Mouse (Mus musculus): ENCODE results near the gene Gm48551.

Gm48551 gene

GRCm38 (mm10) chr10:81383802-81384604 is at the start of gene Gm48551, which contains the start of gene Dohh:
Gm48551 (plus strand) TSS chr10:81384466.
Dohh (plus strand) TSS chr10:81384428.
- peak; percentile 95 to 97 for DNase-seq

DNA sequence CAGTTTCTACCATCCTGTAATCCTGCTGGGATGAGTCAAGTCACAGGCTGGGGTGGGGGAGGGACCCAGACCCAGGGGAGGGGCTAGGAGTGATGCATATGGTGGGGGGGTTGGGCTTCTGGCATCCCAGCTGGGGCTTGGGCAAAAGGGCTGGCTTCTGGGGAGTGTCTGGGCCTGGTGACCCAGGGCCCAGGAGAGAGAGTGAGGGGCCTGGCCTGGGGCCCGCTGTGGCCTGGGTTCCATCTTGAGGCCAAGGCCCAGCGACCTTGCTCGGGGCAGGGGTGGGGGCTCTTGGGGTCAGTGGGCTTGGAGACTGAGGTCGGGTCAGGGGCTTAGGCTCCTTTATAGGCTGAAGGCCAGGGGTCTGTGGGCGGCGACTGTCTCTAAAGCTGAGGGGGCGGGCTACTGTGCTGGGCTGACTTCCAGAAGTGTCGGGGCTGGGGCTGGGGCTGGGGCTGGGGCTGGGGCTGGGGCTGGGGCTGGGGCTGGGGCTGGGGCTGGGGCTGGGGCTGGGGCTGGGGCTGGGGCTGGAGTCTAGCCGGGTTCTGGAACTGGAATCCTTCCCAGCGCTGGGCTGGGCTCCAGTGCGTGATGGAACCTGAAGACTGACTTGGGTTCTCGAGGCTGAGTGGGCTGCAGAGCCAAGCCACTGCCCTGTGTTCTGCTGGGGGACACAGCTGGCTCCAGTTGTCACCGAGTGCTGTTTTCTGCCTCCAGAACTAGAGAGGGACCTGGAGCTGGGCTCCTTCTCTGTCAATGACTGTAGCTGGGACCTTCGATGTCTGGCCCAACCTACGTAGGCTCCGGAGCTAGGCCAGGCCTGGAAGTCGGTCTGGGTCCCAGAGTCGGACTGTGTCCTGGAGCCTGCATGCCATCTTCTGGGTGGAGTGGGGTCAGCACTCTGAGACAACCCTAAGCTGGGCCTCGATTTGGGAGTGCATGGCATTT is 48.6 kb upstream of the Gm48551 start:
- DNase-seq = peak in 1 of 2 experiments; percentile 34

DNA sequence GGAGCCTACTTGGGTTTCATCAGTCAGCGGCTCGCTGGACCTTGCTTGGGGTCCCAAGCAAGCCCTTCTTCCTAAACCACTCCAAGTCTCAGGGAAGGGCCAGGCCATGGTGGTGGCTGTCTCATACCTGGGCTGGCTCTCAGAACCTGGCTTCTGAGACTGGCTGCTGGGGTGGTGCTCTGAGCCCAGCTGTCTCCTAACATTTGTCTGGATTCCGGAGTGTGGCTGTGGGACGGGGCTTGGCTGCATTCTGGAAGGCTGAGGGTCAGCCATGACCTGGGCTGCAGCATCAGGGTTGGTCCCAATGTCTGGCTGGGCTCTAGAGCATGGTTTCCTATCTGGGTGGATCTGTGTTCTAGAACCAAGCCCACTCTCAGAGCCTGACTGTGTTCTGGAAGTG is 47.7 kb upstream of the Gm48551 start:
- DNase-seq = no peak

- DNase-seq = peak in 1 of 2 experiments; percentile 53
Observed at GRCm38 (mm10) chr10:81340551-81341332, 43.5 kb upstream of the Gm48551 start.

DNA sequence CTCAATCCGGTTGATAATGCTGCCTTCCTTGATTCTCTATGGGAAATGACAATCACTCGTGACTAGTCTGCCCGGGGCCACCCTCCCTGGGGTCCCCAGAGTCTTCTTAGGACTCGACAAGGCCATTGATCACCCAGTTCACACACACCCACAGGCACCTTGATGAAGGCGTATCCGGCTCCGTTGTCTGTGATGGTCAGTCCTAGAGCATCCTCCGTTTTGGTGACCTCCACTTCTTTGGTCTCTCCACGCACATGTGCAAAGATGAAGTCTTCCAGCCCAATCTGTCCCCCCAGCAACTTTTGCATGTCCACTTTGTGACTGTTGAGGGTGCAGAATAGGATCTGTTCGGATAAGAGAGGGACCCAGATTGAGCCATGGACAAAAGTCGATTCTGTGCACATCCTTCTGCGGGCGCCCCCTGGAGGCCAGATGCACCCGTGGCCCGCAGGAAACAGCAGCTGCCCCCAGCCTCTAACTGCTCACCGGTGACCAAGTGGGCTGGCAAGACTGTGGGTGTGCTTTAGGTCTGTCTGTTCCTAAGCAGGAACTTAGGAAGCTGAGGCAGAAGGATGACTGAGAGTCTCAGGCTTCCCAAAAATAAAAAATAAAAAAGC is 42.8 kb upstream of the Gm48551 start:
- DNase-seq = peak; percentile 76 to 81

- DNase-seq = peak in 1 of 2 experiments; percentile 51
Observed at GRCm38 (mm10) chr10:81342686-81343505, 41.4 kb upstream of the Gm48551 start, which contains the start of gene Gipc3. Gipc3 (minus strand) TSS chr10:81343266.

- no peak for DNase-seq
Observed at GRCm38 (mm10) chr10:81344421-81345161, 39.7 kb upstream of the Gm48551 start.

DNA sequence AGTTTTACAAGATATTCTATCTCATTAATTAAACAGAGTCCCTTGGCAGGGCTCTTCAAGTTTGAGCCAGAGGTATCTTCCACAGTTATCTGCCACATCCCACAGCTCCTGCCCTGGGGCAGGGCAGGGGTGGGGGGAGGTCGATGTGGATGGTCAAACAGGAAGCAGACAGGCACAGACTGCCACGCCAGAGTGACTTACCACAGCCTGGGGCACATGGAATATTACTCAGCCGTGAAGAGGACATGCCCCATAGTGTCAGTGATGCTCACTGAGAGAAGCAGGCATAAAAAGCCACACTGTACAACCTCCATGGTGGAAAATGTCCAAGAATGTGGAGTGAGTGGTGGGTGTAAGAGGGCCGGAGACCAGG is 39.1 kb upstream of the Gm48551 start:
- no peak for DNase-seq

GRCm38 (mm10) chr10:81346453-81347067 is 37.7 kb upstream of the Gm48551 start:
- DNase-seq = peak in 1 of 2 experiments; percentile 61

- peak in 1 of 2 experiments; percentile 56 for DNase-seq
Observed at GRCm38 (mm10) chr10:81349146-81349545, 35.1 kb upstream of the Gm48551 start.

GRCm38 (mm10) chr10:81349961-81350350 is 34.3 kb upstream of the Gm48551 start:
- no peak for DNase-seq

GRCm38 (mm10) chr10:81350351-81351063 is 33.8 kb upstream of the Gm48551 start, which contains the start of gene Hmg20b:
Hmg20b (minus strand) TSS chr10:81350480.
- DNase-seq = peak; percentile 99 to 100

DNA sequence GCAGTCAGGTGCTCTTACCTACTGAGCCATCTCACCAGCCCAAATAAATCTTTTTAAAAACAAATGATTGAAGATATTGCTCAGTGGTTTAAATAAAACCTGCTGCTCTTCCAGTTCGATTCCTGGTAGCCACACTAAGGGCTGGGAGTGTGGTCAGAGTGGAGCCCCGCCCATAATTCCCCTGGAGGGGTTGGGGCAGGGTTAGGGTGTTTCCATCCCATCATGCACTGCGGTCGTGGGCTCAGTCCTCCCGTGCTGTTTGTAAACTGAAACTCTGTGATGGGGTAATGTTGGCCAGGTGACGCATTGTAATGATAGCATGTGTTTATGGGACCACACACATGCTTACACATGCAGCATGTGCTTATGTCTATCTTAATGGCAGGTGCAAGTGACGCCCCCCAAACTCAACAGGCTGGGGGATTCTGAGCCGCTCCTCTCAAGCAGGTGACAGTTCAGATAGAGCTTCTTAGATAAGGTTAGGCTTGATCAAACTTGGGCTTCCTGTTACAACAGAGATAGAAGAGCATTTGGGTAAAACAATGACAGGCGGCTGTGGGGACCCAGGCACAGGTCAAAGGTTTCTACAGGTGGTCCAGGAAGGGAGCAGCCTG is 32.5 kb upstream of the Gm48551 start:
- peak; percentile 68 to 77 for DNase-seq

DNA sequence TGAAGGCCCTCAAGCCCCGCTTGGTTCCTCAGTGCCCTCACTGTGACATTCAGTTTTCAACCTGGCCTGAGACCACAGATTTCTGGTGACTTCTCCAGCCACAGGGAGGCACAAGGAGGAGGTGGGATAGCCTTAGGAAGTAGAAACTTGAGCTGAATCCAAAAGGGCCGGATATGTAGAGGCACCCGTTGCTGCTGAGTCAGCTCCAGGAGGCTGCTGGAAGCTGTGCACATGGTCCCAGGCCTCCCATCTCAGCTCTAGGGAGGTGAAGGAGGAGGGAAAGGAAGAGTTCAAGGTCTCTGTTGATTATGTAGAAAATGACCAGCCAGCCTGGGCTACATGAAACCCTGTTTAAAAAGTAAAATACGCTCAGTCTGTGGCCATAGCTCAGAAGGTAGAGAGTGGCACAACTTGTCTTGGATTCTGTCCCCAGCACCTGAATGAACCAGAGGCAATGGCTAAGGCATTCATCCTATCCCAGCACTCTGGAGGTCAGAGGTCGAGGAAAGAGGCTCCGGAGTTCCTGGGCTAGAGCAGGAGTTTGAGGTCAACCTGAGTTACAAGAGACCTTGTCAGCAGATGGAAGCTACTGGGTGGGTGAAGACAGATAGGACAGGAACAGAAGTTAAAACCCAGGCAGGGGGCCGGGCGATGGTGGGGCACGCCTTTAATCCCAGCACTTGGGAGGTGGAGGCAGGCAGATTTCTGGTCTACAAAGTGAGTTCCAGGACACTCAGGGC is 29.4 kb upstream of the Gm48551 start:
- no peak for DNase-seq

DNA sequence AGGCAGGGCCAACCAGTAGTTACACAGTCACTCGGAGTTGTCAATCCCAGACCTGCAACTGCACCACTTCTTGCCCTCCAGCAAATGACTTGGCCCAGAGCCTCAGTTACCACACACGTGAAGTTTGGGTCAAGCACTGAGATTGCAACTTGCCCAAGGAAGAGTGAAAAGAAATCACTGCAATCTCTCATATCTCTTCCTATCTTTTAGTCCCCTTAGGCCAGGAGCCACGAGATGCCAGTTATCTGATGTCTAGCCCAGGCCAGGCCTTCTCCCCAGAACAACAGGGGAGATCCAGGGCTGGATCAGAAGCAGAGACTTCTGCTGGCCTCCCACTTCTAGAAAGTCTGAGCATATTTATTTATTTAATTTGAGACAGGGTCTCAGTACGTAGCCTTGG is 28.7 kb upstream of the Gm48551 start:
- no peak for DNase-seq

DNA sequence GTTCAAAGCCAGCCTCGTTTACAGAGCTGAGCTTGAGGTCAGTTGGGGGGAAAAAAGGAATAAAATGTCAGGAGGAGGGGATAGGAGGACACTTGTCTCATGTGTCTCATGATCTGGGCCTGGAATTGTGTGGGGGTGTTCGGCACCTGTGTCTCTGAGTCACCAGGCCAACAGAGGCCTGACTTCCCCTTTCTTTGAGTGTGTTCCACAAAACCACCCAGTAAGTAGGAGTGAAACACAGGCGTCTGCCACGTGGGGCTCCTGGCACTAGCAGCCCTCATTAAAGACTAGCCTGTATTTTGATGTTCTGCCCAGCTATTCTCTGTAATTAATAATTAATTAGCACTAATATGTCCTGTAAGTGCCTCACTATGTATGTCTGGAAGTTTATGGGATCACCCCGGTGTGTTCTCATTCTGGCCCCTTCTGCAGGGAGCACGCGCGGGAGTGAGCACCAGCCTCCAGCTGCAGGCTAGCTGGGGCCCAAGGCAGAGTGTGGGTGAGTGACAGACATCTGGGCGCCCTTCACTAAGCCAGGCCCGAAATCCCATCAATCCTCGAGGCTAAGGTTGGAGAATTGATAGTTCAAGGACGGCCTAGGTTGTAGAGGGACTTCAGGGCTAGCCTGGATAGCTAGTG is 27.8 kb upstream of the Gm48551 start:
- no peak for DNase-seq
